Mouse (Mus musculus): ENCODE data around the gene Asic1.
"Not testable (repeated sequence)": the region's sequence is repeated elsewhere in the genome, so short reads cannot be mapped to it uniquely, and the experiment has no call there.

The Asic1 gene

GRCm38 (mm10) chr15:99663964-99664599 lies 6.1 kb upstream of the Asic1 start:
- DNase-seq (ENCODE audit: low spot score): no peak

- DNase-seq (ENCODE audit: low spot score): peak; percentile 30
These were observed 5.3 kb upstream of the Asic1 start for GRCm38 (mm10) chr15:99664600-99665451.

- DNase-seq (ENCODE audit: low spot score): no peak
These were observed 2.6 kb upstream of the Asic1 start for GRCm38 (mm10) chr15:99667544-99667943.

GRCm38 (mm10) chr15:99668881-99669280 lies 1.3 kb upstream of the Asic1 start:
- peak; percentile 71 for DNase-seq (ENCODE audit: low spot score)

- DNase-seq (ENCODE audit: low spot score): no peak
These were observed 776 bp upstream of the Asic1 start for GRCm38 (mm10) chr15:99669392-99669791.

GRCm38 (mm10) chr15:99670964-99671670 lies 949 bp downstream of the Asic1 start:
- DNase-seq (ENCODE audit: low spot score): no peak

GRCm38 (mm10) chr15:99671783-99672182 lies 1.6 kb downstream of the Asic1 start:
- DNase-seq (ENCODE audit: low spot score): no peak

GRCm38 (mm10) chr15:99674866-99675265 lies 4.7 kb downstream of the Asic1 start:
- DNase-seq (ENCODE audit: low spot score): no peak

DNA sequence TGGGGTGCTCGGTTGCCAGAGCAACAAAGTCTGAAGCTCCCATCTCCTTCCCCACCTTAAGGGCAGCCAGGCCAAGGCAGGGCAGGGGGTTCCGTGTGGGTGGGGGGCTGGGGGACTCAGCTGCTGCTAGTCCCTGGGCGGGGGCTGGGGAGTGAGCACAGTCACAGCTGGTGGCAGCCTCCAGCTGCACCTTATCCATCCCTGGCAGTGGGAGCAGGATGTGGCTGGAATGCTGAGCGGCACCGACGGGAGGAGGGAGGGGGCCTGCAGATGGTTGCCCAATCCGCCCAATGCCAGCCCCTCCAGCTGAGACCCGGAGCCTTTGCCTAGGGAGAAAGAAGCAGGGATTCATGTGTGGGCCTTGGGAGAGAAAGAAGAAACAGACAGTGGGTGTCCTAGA lies 6.9 kb downstream of the Asic1 start:
- DNase-seq (ENCODE audit: low spot score): no peak

- no peak for DNase-seq (ENCODE audit: low spot score)
These were observed 8.1 kb downstream of the Asic1 start for GRCm38 (mm10) chr15:99678063-99678800.

- no peak for DNase-seq (ENCODE audit: low spot score)
These were observed 8.8 kb downstream of the Asic1 start for GRCm38 (mm10) chr15:99679008-99679407.

DNA sequence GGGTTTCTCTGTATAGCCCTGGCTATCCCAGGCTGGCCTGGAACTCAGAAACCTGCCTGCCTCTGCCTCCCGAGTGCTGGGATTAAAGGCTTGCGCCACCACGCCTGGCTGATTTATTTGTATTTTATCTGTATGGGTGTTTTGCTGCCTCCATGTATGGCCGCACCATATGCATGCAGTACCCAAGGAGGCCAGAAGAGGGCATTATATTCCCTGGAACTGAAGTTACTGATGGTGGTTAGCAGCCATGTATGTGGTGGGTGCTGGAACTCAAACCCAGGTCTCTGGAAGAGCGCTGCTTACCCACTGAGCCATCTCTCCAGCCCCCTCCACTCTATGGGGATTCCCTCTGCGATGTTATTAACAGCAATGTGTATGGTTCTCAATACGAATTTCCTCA lies 12.7 kb downstream of the Asic1 start:
- no peak for DNase-seq (ENCODE audit: low spot score)

- no peak for DNase-seq (ENCODE audit: low spot score)
These were observed 14.0 kb downstream of the Asic1 start for GRCm38 (mm10) chr15:99684156-99684555.

GRCm38 (mm10) chr15:99688712-99689111 lies 18.5 kb downstream of the Asic1 start:
- peak; percentile 46 for DNase-seq (ENCODE audit: low spot score)

- no peak for DNase-seq (ENCODE audit: low spot score)
These were observed 20.8 kb downstream of the Asic1 start for GRCm38 (mm10) chr15:99690924-99691323.

DNA sequence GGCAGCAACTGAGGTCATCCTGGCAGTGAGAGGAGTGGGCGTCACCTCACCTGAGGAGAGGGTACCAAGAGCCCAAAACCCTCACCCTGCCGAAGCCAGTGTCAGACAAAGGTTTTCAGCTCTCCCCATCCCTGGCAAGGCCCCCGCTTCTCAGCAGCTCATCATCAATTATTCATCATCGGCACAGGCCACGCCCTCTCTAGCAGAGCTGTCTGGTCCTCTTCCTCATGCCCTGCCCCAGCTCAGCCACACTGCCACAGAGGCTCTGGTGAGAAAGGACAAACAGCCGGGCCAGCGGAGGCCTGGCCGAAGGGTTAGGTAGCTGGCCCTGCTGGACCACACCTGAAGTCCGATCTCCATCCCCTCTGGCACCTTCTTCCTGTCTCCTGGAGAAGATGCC lies 21.8 kb downstream of the Asic1 start:
- no peak for DNase-seq (ENCODE audit: low spot score)

GRCm38 (mm10) chr15:99697309-99697708 lies 27.1 kb downstream of the Asic1 start:
- no peak for DNase-seq (ENCODE audit: low spot score)

DNA sequence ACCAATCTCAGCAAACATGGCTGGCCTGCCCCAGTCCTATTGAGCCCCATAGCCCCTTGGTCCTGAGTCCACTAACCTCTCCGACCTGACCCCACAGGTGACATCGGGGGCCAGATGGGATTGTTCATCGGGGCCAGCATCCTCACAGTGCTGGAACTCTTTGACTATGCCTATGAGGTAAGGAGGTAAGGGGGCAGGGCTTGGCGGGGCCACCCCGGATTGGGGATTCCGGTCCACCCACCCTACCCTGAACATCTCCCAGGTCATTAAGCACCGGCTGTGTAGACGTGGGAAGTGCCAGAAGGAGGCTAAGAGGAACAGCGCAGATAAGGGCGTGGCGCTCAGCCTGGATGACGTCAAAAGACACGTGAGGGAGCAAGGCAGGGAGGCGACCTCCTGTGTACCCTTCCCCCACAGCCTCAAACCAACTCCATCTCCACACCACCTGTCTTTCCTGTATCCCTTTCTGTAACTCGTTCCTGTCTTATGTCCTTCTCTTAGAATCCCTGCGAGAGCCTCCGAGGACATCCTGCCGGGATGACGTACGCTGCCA lies 28.4 kb downstream of the Asic1 start:
- no peak for DNase-seq (ENCODE audit: low spot score)

GRCm38 (mm10) chr15:99699715-99700114 lies 29.5 kb downstream of the Asic1 start:
- DNase-seq (ENCODE audit: low spot score): no peak

GRCm38 (mm10) chr15:99700219-99701106 lies 30.3 kb downstream of the Asic1 start:
- DNase-seq (ENCODE audit: low spot score): no peak

DNA sequence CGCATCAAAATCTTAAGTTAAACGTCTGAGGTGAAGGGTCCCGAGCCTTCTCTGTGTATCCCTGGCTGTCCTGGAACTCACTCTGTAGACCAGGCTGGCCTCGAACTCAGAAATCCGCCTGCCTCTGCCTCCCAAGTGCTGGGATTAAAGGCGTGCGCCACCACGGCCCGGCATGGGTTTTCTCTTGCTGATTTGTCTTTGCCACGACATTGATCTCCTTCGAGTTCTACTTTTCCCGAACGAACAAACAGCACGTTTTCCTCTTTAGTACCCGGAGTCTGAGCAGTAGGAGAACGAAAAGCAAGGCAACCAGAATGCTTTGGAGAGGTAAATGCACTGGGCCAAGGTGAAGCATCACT lies 31.5 kb downstream of the Asic1 start:
- not testable (repeated sequence) for DNase-seq (ENCODE audit: low spot score)

All from ovary, postnatal 14 days (tissue).